Mouse (Mus musculus): Measurements from ENCODE around the gene Rgs6. TPM values are rescaled to one million over a fixed set of nuclear protein-coding genes. Genes with fewer than 3 reads are reported as not detected.

Gene Rgs6
- 3.1 and 3.8 TPM in 2 replicates for polyA plus RNA-seq (2012; rRNA removed)

GRCm38 (mm10) chr12:82588017-82588416 lies at the start of gene Rgs6:
Gene Rgs6, plus strand, starts transcription at chr12:82588292.
- TF ChIP-seq POLR2A (IDR thresholded peaks at IDR 0.05; ENCODE audit: borderline replicate concordance, extremely low read depth, low read depth, low read length) (no peak), CTCF (IDR thresholded peaks at IDR 0.05; ENCODE audit: insufficient read depth, low read length) (no peak)
- Histone ChIP-seq H3K4me1 (ENCODE audit: control insufficient read depth, insufficient read depth, low read length) (no peaks in the 10 kb centered on the region), H3K4me3 (replicated peaks; ENCODE audit: extremely low read depth, low read depth, low read length) (no peak within 1 kb of the TSS)
- WGBS: 83% methylated on average over 2 of the region's 2 CpGs
- no peak for DNase-seq

- 81% methylated on average over 4 of the region's 4 CpGs for WGBS
- H3K4me1 ChIP-seq (ENCODE audit: control insufficient read depth, insufficient read depth, low read length): no peaks in the 10 kb centered on the region
- no peak overlapping the region for H3K4me3 ChIP-seq (replicated peaks; ENCODE audit: extremely low read depth, low read depth, low read length)
- TF ChIP-seq POLR2A (IDR thresholded peaks at IDR 0.05; ENCODE audit: borderline replicate concordance, extremely low read depth, low read depth, low read length) (no peak), CTCF (IDR thresholded peaks at IDR 0.05; ENCODE audit: insufficient read depth, low read length) (no peak)
- no peak for DNase-seq
Observed at GRCm38 (mm10) chr12:82547127-82547526, 41.0 kb upstream of the Rgs6 start.

GRCm38 (mm10) chr12:82549228-82549627 lies 38.9 kb upstream of the Rgs6 start:
- no peak for DNase-seq
- Histone ChIP-seq H3K4me1 (ENCODE audit: control insufficient read depth, insufficient read depth, low read length) (no peaks in the 10 kb centered on the region), H3K4me3 (replicated peaks; ENCODE audit: extremely low read depth, low read depth, low read length) (no peak overlapping the region)
- 62% methylated on average over 6 of the region's 6 CpGs for WGBS
- TF ChIP-seq CTCF (IDR thresholded peaks at IDR 0.05; ENCODE audit: insufficient read depth, low read length) (no peak), POLR2A (IDR thresholded peaks at IDR 0.05; ENCODE audit: borderline replicate concordance, extremely low read depth, low read depth, low read length) (no peak)

DNA sequence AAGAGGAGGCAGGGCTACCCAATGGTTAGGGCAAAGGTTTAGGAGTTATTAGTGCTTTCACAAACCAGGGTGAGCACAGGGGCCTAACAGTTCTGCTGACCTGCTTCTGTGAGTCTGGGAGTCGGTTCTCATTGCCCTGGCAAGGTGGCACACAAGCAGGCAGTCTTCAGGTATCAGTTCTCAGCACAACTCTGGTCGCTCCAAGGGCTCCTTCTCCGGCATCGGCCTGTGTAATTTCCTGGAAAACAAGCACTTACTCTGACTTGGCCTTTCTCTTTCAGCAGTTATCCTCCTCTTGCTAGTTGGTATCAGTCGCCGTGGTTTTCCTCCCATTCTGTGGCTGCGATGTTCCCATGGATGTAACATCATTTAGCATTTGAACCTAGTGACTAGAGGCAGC lies 38.0 kb upstream of the Rgs6 start:
- TF ChIP-seq POLR2A (IDR thresholded peaks at IDR 0.05; ENCODE audit: borderline replicate concordance, extremely low read depth, low read depth, low read length): no peak
- no peak for TF ChIP-seq CTCF (IDR thresholded peaks at IDR 0.05; ENCODE audit: insufficient read depth, low read length)
- WGBS: 90% methylated on average over 7 of the region's 7 CpGs
- H3K4me1 ChIP-seq (ENCODE audit: control insufficient read depth, insufficient read depth, low read length): no peaks in the 10 kb centered on the region
- no peak for DNase-seq
- H3K4me3 ChIP-seq (replicated peaks; ENCODE audit: extremely low read depth, low read depth, low read length): no peak overlapping the region

GRCm38 (mm10) chr12:82552376-82552775 lies 35.7 kb upstream of the Rgs6 start:
- H3K4me3 ChIP-seq (replicated peaks; ENCODE audit: extremely low read depth, low read depth, low read length): no peak overlapping the region
- DNase-seq: no peak
- H3K4me1 ChIP-seq (ENCODE audit: control insufficient read depth, insufficient read depth, low read length): no peaks in the 10 kb centered on the region
- WGBS: 91% methylated on average over 5 of the region's 5 CpGs
- TF ChIP-seq POLR2A (IDR thresholded peaks at IDR 0.05; ENCODE audit: borderline replicate concordance, extremely low read depth, low read depth, low read length): no peak
- no peak for TF ChIP-seq CTCF (IDR thresholded peaks at IDR 0.05; ENCODE audit: insufficient read depth, low read length)

DNA sequence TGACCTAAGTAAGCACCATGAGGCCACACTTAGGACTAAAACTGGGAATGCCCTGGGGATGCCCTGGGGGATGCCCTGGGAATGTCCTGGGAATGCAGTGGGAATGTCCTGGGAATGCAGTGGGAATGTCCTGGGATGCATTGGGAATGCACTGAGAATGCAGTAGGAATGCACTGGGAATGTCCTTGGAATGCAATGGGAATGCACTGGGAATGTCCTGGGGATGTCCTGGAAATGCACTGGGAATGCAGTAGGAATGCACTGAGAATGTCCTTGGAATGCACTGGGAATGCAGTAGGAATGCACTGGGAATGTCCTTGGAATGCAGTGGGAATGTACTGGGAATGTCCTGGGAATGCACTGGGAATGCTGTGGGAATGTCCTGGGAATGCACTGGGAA lies 25.2 kb upstream of the Rgs6 start:
- no peak for TF ChIP-seq CTCF (IDR thresholded peaks at IDR 0.05; ENCODE audit: insufficient read depth, low read length)
- TF ChIP-seq POLR2A (IDR thresholded peaks at IDR 0.05; ENCODE audit: borderline replicate concordance, extremely low read depth, low read depth, low read length): no peak
- no peak for DNase-seq
- no peak overlapping the region for H3K4me3 ChIP-seq (replicated peaks; ENCODE audit: extremely low read depth, low read depth, low read length)
- no peaks in the 10 kb centered on the region for H3K4me1 ChIP-seq (ENCODE audit: control insufficient read depth, insufficient read depth, low read length)

DNA sequence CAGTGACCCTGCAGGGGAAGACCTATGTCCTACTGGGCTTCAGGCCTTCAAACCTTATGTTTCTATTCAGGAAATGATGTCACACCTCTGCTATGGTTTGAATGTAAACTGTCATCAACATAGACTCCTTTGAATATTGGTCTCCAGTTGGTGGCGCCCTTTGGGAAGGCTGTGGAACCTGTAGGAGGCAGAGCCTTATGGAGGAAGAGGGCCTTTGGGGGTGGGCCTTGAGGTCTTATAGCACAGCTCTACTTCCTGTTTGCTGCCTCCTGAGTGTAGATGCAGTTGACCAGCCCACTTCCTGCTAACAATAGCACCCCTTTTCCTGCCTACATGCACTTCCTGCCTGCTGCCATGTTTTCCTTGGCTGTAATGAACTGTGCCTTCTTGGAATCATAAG lies 19.7 kb upstream of the Rgs6 start:
- 79% methylated on average over 1 of the region's 1 CpGs for WGBS
- no peak for DNase-seq
- Histone ChIP-seq H3K4me3 (replicated peaks; ENCODE audit: extremely low read depth, low read depth, low read length) (no peak overlapping the region), H3K4me1 (ENCODE audit: control insufficient read depth, insufficient read depth, low read length) (no peaks in the 10 kb centered on the region)
- no peak for TF ChIP-seq POLR2A (IDR thresholded peaks at IDR 0.05; ENCODE audit: borderline replicate concordance, extremely low read depth, low read depth, low read length)
- no peak for TF ChIP-seq CTCF (IDR thresholded peaks at IDR 0.05; ENCODE audit: insufficient read depth, low read length)

- TF ChIP-seq CTCF (IDR thresholded peaks at IDR 0.05; ENCODE audit: insufficient read depth, low read length): no peak
- TF ChIP-seq POLR2A (IDR thresholded peaks at IDR 0.05; ENCODE audit: borderline replicate concordance, extremely low read depth, low read depth, low read length): no peak
- WGBS: 81% methylated on average over 1 of the region's 1 CpGs
- Histone ChIP-seq H3K4me1 (ENCODE audit: control insufficient read depth, insufficient read depth, low read length) (no peaks in the 10 kb centered on the region), H3K4me3 (replicated peaks; ENCODE audit: extremely low read depth, low read depth, low read length) (no peak overlapping the region)
- DNase-seq: no peak
Observed at GRCm38 (mm10) chr12:82572706-82573105, 15.4 kb upstream of the Rgs6 start.

DNA sequence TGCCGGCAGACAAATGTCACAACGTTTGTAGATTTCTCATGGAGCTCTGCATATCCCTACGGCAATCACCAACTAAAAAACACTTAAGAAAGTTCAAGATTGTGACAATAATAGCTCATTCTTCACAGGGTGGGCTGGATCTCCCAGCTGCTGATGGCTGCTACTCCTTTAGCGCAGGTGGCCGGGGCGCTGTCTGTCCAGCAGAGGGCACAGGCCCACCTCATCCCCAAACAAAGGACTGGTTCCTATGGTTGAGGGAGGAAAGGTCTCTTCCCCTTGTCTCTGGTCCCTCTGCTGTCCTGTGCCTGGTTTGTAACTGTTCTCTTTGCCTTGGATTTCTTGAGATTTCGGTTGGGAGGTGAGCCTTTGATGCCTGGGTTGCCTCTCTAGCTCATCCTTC lies 1.5 kb upstream of the Rgs6 start:
- H3K4me3 ChIP-seq (replicated peaks; ENCODE audit: extremely low read depth, low read depth, low read length): no peak overlapping the region
- 45% methylated on average over 7 of the region's 7 CpGs for WGBS
- TF ChIP-seq CTCF (IDR thresholded peaks at IDR 0.05; ENCODE audit: insufficient read depth, low read length) (no peak), POLR2A (IDR thresholded peaks at IDR 0.05; ENCODE audit: borderline replicate concordance, extremely low read depth, low read depth, low read length) (no peak)
- DNase-seq: no peak
- no peaks in the 10 kb centered on the region for H3K4me1 ChIP-seq (ENCODE audit: control insufficient read depth, insufficient read depth, low read length)

GRCm38 (mm10) chr12:82587348-82587895 lies 670 bp upstream of the Rgs6 start:
- DNase-seq: no peak
- TF ChIP-seq POLR2A (IDR thresholded peaks at IDR 0.05; ENCODE audit: borderline replicate concordance, extremely low read depth, low read depth, low read length): no peak
- TF ChIP-seq CTCF (IDR thresholded peaks at IDR 0.05; ENCODE audit: insufficient read depth, low read length): no peak
- H3K4me1 ChIP-seq (ENCODE audit: control insufficient read depth, insufficient read depth, low read length): no peaks in the 10 kb centered on the region
- no peak overlapping the region for H3K4me3 ChIP-seq (replicated peaks; ENCODE audit: extremely low read depth, low read depth, low read length)
- WGBS: 78% methylated on average over 7 of the region's 7 CpGs
